Mouse (Mus musculus) kidney, adult 2 months (tissue): ENCODE measurements around the gene Agpat2.

Source experiments
- CTCF ChIP-seq: fragments of 200-500 bp; conservative IDR thresholded peaks from 2 replicates; pipeline ENCODE4 v1.5.1; 2011; ENCODE audit warnings: low read depth, mild to moderate bottlenecking, control low read depth, low read length, moderate library complexity, mixed read lengths; ENCODE audit not compliant: insufficient read depth, insufficient read length
- POLR2A ChIP-seq: fragments of 200-500 bp; IDR thresholded peaks from one replicate; pipeline ENCODE4 v1.6.1; 2011; ENCODE audit warnings: low read depth, low read length, control low read depth

- TF ChIP-seq CTCF: peak; percentile 68
- TF ChIP-seq POLR2A: no peak
Measured at GRCm38 (mm10) chr2:26639083-26639482, 34.9 kb upstream of the Agpat2 start.
